Mouse (Mus musculus): ENCODE data around the gene Dnah5.

DNA sequence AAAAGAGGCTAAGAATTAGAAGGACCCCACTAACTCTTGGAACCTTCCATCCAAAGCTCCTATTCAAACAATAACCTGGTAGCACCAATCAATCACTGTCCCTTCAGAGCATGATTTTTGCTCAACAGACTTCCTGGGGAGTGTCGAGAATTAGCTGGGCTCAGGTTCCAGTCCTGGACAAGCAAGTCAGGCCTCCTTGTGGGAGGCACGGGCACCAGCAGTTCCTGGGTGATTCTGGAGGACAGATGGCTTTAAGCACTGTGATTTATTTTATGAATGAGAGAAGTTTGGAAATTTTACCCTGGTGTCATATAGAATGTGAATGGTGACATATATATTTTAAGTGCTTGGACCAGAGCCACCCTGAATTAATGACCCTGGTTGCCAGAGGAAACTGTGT lies 4.0 kb downstream of the Dnah5 start:
- TF ChIP-seq POLR2A (IDR thresholded peaks at IDR 0.05; ENCODE audit: borderline replicate concordance, low read depth, low read length), result no peak
- TF ChIP-seq CTCF (IDR thresholded peaks at IDR 0.05; ENCODE audit: low read depth, low read length), result no peak

Data from bone marrow macrophage, adult 2 months (primary cell).